Mouse (Mus musculus) midbrain, embryonic 11.5 days (tissue): ENCODE measurements around the gene Gm49322. TPM values are rescaled to one million over a fixed set of nuclear protein-coding genes. Genes with fewer than 3 reads are reported as not detected.
"Not testable (repeated sequence)": the region's sequence is repeated elsewhere in the genome, so short reads cannot be mapped to it uniquely, and the experiment has no call there.

Experiments
- ATAC-seq: fragments of 200-750 bp; cut with Nextera tagmentation; 2 replicates; pipeline ENCODE4 v1.8.0; 2017; ENCODE audit warnings: moderate TSS enrichment, moderate library complexity; ENCODE audit not compliant: low FRiP score
- DNase-seq: peaks from one replicate; pipeline ENCODE4 v3.0.0; 2015; ENCODE audit warnings: low spot score; ENCODE audit errors: missing footprints
- H3K27ac ChIP-seq: fragments of 300-500 bp; sonication (generic); 2 replicates; pipeline ENCODE4 v1.5.1; 2014; ENCODE audit warnings: low read depth, low read length
- H3K27me3 ChIP-seq: fragments of 300-500 bp; sonication (generic); 2 replicates; pipeline ENCODE4 v1.6.1; 2014; ENCODE audit warnings: mild to moderate bottlenecking, low read length, moderate library complexity, mixed read lengths; ENCODE audit not compliant: control insufficient read depth, insufficient read depth
- H3K36me3 ChIP-seq: fragments of 300-500 bp; sonication (generic); 2 replicates; pipeline ENCODE4 v1.6.1; 2014; ENCODE audit warnings: mild to moderate bottlenecking, low read length, moderate library complexity, mixed read lengths; ENCODE audit not compliant: control insufficient read depth, insufficient read depth
- H3K4me1 ChIP-seq: fragments of 300-500 bp; sonication (generic); 2 replicates; pipeline ENCODE4 v1.6.1; 2014; ENCODE audit warnings: low read length; ENCODE audit not compliant: control insufficient read depth, insufficient read depth
- H3K4me2 ChIP-seq: fragments of 300-500 bp; sonication (generic); 2 replicates; pipeline ENCODE4 v1.6.1; 2014; ENCODE audit warnings: mild to moderate bottlenecking, moderate library complexity
- H3K4me3 ChIP-seq: fragments of 300-500 bp; sonication (generic); 2 replicates; pipeline ENCODE4 v1.5.1; 2014; ENCODE audit warnings: low read depth, low read length
- H3K9ac ChIP-seq: fragments of 300-500 bp; sonication (generic); 2 replicates; pipeline ENCODE4 v1.6.1; 2014; ENCODE audit warnings: low read length
- H3K9me3 ChIP-seq: fragments of 300-500 bp; sonication (generic); 2 replicates; pipeline ENCODE4 v1.6.1; 2016; ENCODE audit warnings: low read length; ENCODE audit not compliant: control insufficient read depth
- WGBS: fragments of 180-500 bp; shearing (Covaris S2); extraction: QIAGEN DNeasy Blood & Tissue Kit; methylation state at CpG from one replicate; pipeline ENCODE4 v1.1.7; 2014; 5-methylcytosine and 5-hydroxymethylcytosine counted together
- polyA plus RNA-seq: library from polyadenylated mRNA; unstranded; fragments of >200 nt; fragmentation: Nextera tagmentation; extraction: Ambion mirVana; gene quantifications from 2 replicates; pipeline ENCODE4 v1.2.1, GENCODE M21; 2014

Gm49322 gene
- 1.9 and 2.2 TPM in 2 replicates for polyA plus RNA-seq

- not testable (repeated sequence) for ATAC-seq, H3K27ac ChIP-seq, H3K9me3 ChIP-seq, DNase-seq, H3K9ac ChIP-seq, H3K4me3 ChIP-seq, H3K27me3 ChIP-seq, H3K4me2 ChIP-seq
- WGBS, result 63% methylated on average over 2 of the region's 4 CpGs
- Histone ChIP-seq H3K4me1 (peaks cover 14% of the 10 kb centered on the region), H3K36me3 (peaks cover 17% of the 10 kb centered on the region)
Measured at GRCm38 (mm10) chr10:80605721-80606120, at the start of gene Gm49322. TSS of gene Gm49322 (plus strand) at chr10:80606021.

- peaks cover 14% of the 10 kb centered on the region for H3K4me1 ChIP-seq
- no peaks in the 10 kb centered on the region for H3K27me3 ChIP-seq
- no peak overlapping the region for H3K9ac ChIP-seq
- H3K36me3 ChIP-seq, result no peaks in the 10 kb centered on the region
- H3K4me2 ChIP-seq, result no peak overlapping the region
- ATAC-seq (no peak), DNase-seq (peak; percentile 96)
- H3K9me3 ChIP-seq, result no peaks in the 10 kb centered on the region
- 45% methylated on average over 5 of the region's 5 CpGs for WGBS
- H3K27ac ChIP-seq, result no peak overlapping the region
- no peak overlapping the region for H3K4me3 ChIP-seq
Measured at GRCm38 (mm10) chr10:80557346-80557965, 48.4 kb upstream of the Gm49322 start.

- no peak overlapping the region for H3K4me3 ChIP-seq
- H3K9ac ChIP-seq, result no peak overlapping the region
- DNase-seq (no peak), ATAC-seq (no peak)
- H3K36me3 ChIP-seq, result no peaks in the 10 kb centered on the region
- no peak overlapping the region for H3K27ac ChIP-seq
- 92% methylated on average over 7 of the region's 7 CpGs for WGBS
- H3K27me3 ChIP-seq, result no peaks in the 10 kb centered on the region
- peaks cover 16% of the 10 kb centered on the region for H3K4me1 ChIP-seq
- H3K9me3 ChIP-seq, result no peaks in the 10 kb centered on the region
- H3K4me2 ChIP-seq, result no peak overlapping the region
Measured at GRCm38 (mm10) chr10:80559431-80559830, 46.4 kb upstream of the Gm49322 start.

- H3K4me1 ChIP-seq, result peaks cover 16% of the 10 kb centered on the region
- peak overlapping the region; percentile 91 for H3K9ac ChIP-seq
- peak overlapping the region; percentile 84 for H3K4me3 ChIP-seq
- no peaks in the 10 kb centered on the region for H3K36me3 ChIP-seq
- no peaks in the 10 kb centered on the region for H3K27me3 ChIP-seq
- DNase-seq (no peak), ATAC-seq (no peak)
- WGBS, result 1% methylated on average over 13 of the region's 13 CpGs
- H3K4me2 ChIP-seq, result peak overlapping the region; percentile 84
- no peak overlapping the region for H3K27ac ChIP-seq
- no peaks in the 10 kb centered on the region for H3K9me3 ChIP-seq
Measured at GRCm38 (mm10) chr10:80560621-80561020, 45.2 kb upstream of the Gm49322 start.

GRCm38 (mm10) chr10:80561116-80561944 is 44.5 kb upstream of the Gm49322 start, which contains the start of gene Rexo1:
TSS of gene Rexo1 (minus strand) at chr10:80561560.
- peak within 1 kb of the TSS; percentile 81 for H3K27ac ChIP-seq
- H3K36me3 ChIP-seq, result no peaks in the 10 kb centered on the region
- H3K4me2 ChIP-seq, result peak within 1 kb of the TSS; percentile 84
- peak within 1 kb of the TSS; percentile 84 for H3K4me3 ChIP-seq
- DNase-seq (peak; percentile 99), ATAC-seq (peak; percentile 82)
- under 1% methylated on average over 66 of the region's 72 CpGs for WGBS
- no peaks in the 10 kb centered on the region for H3K27me3 ChIP-seq
- H3K9ac ChIP-seq, result peak within 1 kb of the TSS; percentile 91
- no peaks in the 10 kb centered on the region for H3K9me3 ChIP-seq
- H3K4me1 ChIP-seq, result peaks cover 16% of the 10 kb centered on the region

GRCm38 (mm10) chr10:80566375-80567092 is 39.3 kb upstream of the Gm49322 start:
- H3K4me3 ChIP-seq, result peak overlapping the region; percentile 9
- peak overlapping the region; percentile 64 for H3K27ac ChIP-seq
- ATAC-seq, result peak; percentile 68
- WGBS, result 12% methylated on average over 17 of the region's 17 CpGs
- H3K4me1 ChIP-seq, result peaks cover 23% of the 10 kb centered on the region
- H3K36me3 ChIP-seq, result 0 out of 2 replicates have a peak, but pooled peaks cover 2% of the 10 kb centered on the region
- H3K9ac ChIP-seq, result peak overlapping the region; percentile 32
- no peaks in the 10 kb centered on the region for H3K27me3 ChIP-seq
- DNase-seq, result peak; percentile 99
- no peaks in the 10 kb centered on the region for H3K9me3 ChIP-seq
- peak overlapping the region; percentile 25 for H3K4me2 ChIP-seq

GRCm38 (mm10) chr10:80568876-80569275 is 36.9 kb upstream of the Gm49322 start:
- 0 out of 2 replicates have a peak, but pooled peaks cover 2% of the 10 kb centered on the region for H3K36me3 ChIP-seq
- no peak overlapping the region for H3K27ac ChIP-seq
- ATAC-seq, result no peak
- no peak for DNase-seq
- H3K9ac ChIP-seq, result no peak overlapping the region
- no peaks in the 10 kb centered on the region for H3K27me3 ChIP-seq
- H3K4me2 ChIP-seq, result no peak overlapping the region
- no peaks in the 10 kb centered on the region for H3K9me3 ChIP-seq
- H3K4me1 ChIP-seq, result peaks cover 20% of the 10 kb centered on the region
- 95% methylated on average over 29 of the region's 29 CpGs for WGBS
- no peak overlapping the region for H3K4me3 ChIP-seq

GRCm38 (mm10) chr10:80569664-80570066 is 36.2 kb upstream of the Gm49322 start:
- Histone ChIP-seq H3K4me1 (peaks cover 24% of the 10 kb centered on the region), H3K9ac (no peak overlapping the region), H3K27ac (no peak overlapping the region), H3K4me2 (no peak overlapping the region), H3K9me3 (no peaks in the 10 kb centered on the region), H3K36me3 (0 out of 2 replicates have a peak, but pooled peaks cover 2% of the 10 kb centered on the region), H3K4me3 (no peak overlapping the region), H3K27me3 (no peaks in the 10 kb centered on the region)
- ATAC-seq (no peak), DNase-seq (no peak)
- WGBS, result 28% methylated on average over 10 of the region's 10 CpGs
